Comparison of ENCODE assay signal across 32 mouse cellular contexts in the genomic region with DNA sequence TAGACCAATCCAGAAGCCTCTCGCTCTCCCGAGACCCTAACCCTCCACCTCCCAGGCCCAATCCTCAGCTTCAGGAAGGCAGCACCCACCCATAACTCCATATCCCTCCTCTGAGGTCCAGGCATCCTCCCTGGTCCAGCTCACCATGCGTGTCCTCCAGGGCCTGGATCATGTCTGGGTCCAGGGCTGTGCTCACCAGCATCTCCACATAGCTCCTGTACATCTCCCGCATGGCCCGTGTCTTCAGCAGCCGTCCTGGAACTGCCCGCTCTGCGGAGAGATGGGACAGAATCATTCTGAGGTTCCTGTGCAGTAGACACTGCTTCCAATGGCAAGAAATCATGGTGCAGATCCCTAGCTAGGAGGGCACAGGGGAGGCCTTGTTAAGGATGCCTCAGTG.
"Had no signal": no experiment of that assay in that cellular context is flagged by ENCODE, and none has a peak within 500 bp of the region (broad histone marks: within the 10 kb centered on the region; RNA-seq: fewer than 3 reads in every experiment).

No protein-coding gene starts in this region.

- H3K27ac ChIP-seq: heart, embryonic 13.5 days; heart, embryonic 15.5 days; hindbrain, embryonic 10.5 days; hindbrain, embryonic 15.5 days; hindbrain, postnatal 0 days; intestine, embryonic 15.5 days; kidney, embryonic 15.5 days; kidney, postnatal 0 days; layer of hippocampus, adult 2 months; left cerebral cortex, adult 2 months had no signal

- ATAC-seq: hindbrain, embryonic 16.5 days; hindbrain, postnatal 0 days; inflammation-experienced regulatory T-cells, adult 6 months; intestine, embryonic 15.5 days; intestine, embryonic 16.5 days; intestine, postnatal 0 days had no signal

- H3K9ac ChIP-seq: heart, embryonic 12.5 days; heart, embryonic 13.5 days; heart, embryonic 15.5 days; hindbrain, embryonic 15.5 days; intestine, embryonic 15.5 days; kidney, embryonic 15.5 days had no signal

- H3K27me3 ChIP-seq: heart, embryonic 12.5 days; heart, embryonic 13.5 days; heart, embryonic 15.5 days; hindbrain, embryonic 15.5 days; intestine, embryonic 15.5 days; kidney, embryonic 15.5 days had no signal

- DNase-seq: heart, postnatal 10 days; heart, postnatal 14 days; heart, postnatal 36 days; heart, postnatal 4 days; kidney, adult 11 months; kidney, adult 18-20 months; kidney, adult 2 months; kidney, adult 8-10 months; kidney, adult 9 months; kidney, postnatal 10 days; kidney, postnatal 14 days; kidney, postnatal 25 days; kidney, postnatal 36 days; kidney, postnatal 4 days; layer of hippocampus, adult 9-11 months; layer of hippocampus, postnatal 36 days had no signal

- H3K4me1 ChIP-seq: heart, embryonic 13.5 days; heart, embryonic 15.5 days; intestine, embryonic 15.5 days; kidney, embryonic 15.5 days had no signal

- H3K9me3 ChIP-seq: heart, embryonic 12.5 days; heart, embryonic 13.5 days; heart, embryonic 15.5 days; hindbrain, embryonic 10.5 days; hindbrain, embryonic 15.5 days; intestine, embryonic 15.5 days; kidney, embryonic 15.5 days had no signal

- H3K4me3 ChIP-seq: heart, embryonic 12.5 days; heart, embryonic 13.5 days; heart, embryonic 15.5 days; hindbrain, embryonic 10.5 days; hindbrain, embryonic 15.5 days; intestine, embryonic 15.5 days; kidney, embryonic 15.5 days; layer of hippocampus, adult 2 months; left cerebral cortex, adult 2 months had no signal

- H3K4me2 ChIP-seq: heart, embryonic 11.5 days; heart, embryonic 12.5 days; heart, embryonic 13.5 days; heart, embryonic 15.5 days; hindbrain, embryonic 15.5 days; intestine, embryonic 15.5 days; kidney, embryonic 15.5 days had no signal
